Mouse (Mus musculus): ENCODE measurements around the gene Cpsf6.

Gene Cpsf6

DNA sequence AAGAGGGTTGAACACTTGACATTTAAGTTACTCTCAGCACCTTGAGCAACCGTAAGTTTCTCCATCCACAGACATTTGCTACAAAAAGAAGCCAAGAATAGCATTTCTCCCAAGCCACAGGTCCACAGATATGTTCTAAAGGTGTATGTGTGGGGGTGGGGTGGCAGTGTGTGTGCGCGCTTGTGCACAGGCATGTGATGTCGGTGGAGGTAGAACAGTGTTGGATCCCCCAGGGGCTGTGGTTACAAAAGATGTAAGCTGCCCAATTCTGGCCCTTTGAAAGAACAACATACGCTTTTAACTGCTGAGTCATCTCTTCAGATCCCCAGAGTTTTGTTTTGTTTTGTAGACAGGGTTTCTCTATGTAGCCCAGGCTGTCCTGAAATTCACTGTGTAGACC lies 57.2 kb downstream of the Cpsf6 start:
- no peak for DNase-seq

DNA sequence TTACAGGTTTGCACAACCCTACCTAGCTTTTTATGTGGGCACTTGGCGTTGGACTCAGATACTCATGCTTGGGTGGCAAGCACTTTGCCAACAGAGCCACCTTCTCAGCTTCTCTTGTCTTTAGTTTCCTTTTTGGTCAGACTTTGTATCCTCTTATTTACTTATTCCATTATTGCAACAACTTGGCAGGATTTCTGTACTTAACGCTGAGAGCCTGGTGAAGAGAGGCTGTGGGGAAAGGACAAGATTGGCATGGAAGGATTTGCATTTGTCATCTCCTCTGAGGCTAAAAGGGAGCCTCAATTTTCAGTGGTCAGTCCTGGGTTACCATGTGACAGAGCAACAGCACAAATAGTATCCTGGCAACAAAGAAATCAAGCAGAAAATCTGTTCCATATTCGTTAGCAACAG lies 59.2 kb downstream of the Cpsf6 start:
- no peak for DNase-seq

DNA sequence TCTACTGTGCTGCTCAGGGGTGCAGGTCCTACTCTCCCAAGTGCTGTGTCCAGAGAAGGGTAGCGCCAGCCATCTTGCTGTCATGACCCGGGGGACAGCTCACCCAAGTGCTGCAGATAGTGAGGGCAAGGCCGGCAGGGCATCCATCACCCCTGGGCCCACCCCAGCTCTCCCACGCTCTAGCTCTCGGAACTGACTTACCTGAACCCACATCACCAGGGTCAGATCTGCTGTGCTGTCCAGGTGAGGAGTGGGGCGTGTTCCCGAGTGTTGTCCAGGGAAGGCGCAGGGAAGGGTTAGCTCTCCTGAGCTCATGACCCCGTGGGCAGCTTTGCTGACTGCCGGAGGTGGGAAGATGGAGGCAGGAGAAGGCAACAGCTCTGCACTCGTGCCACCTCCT lies 63.4 kb downstream of the Cpsf6 start:
- no peak for DNase-seq

DNA sequence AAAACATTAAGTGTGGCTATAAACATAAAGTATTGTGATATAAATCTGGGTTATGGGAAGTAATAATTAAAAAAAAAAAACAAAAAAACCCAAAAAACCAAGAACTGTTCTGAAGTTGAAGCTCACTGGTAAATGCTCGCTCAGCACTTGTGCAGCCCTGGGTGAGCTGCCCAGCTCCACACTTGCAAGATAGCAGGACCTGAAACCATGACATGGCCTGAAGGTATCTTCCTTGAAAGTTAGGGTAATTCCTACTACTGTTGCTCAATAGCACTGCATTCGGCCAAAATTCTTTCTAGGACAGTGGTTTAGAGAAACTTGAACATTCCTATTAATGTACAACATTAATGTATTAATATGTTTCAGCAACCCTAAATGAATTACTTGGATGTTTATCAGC lies 66.7 kb downstream of the Cpsf6 start:
- DNase-seq = no peak

DNA sequence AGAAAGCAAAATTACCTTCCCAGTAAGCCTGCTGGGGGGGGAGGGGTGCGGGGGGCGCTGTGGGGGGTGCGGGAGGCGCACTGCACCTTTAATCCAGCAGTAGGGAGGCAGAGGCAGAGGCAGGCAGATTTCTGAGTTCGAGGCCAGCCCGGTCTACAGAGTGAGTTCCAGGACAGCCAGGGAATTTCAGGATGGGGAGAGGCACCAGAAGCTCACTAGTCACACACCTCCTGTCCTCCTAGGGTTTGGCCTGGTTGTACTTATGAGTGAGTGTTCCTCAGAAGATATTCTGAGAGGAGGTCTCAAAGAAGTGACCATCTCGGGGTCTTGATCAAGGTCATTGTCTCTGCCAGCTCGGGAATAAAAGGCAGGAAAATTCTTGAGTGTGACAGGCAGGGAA lies 67.6 kb downstream of the Cpsf6 start:
- no peak for DNase-seq

DNA sequence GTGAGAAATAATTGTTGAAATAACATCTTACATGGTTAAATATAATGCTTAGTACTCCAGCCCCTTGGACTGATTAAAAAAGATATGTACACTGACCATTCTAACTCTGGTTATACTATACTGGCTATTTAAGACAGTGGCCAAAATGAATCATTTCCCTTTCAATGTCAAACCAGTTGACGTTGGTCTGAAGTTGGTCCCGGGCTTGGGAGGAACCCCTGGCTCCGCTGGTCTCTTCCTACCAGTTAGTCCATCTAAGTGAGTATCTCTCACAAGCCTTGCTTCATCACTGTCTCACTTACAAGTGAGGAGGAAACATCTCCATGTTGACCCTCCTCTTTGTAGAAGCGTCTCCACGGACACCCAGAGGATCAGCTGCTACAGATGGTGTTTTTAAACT lies 75.4 kb downstream of the Cpsf6 start:
- DNase-seq = no peak

DNA sequence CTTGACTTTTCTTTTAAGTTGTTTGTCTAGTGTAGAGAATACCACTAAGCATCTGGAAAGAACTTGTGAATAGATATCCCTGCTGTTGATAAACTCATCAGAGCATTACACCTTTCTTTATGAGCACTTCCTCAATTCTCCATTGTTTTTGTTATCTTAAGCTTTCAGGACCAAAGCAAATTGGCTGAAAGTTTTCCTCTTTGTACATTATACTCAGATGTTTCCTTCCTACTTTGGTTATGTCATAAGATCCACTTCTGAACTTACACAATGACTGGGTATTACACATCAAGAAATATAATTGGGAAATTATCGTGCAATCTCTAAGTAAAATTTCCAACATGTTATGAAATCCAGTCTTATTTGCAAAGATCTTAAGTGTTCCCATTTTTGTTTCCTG lies 78.1 kb downstream of the Cpsf6 start:
- no peak for DNase-seq

DNA sequence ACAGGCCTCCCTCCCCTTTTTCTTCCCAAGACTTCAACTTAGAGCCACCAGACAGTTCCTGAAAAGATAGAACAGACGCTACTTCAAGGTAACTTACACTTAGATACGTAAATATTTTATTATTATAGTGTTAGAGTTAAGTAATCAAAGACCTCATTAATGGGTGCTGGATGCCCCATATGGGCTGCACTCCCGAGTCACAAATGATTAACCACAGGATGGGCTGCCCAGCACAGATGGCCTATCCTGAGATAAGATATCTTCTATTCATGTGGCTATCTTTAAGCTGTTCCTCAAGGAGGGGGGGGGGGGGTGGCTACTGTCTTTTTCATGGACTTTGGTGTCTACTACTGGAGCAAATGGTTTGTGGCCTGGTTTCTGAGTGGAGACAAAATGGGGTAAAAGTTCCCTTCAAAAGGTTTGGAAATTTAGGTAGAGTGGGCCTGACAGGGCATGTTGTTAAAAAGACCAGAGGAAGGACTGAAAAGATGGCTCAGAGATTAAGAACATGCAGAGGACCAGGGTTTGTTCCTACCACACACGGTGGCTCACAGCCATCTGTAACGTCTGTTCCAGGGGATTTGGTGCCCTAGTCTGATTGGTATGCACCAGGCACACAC lies 79.8 kb downstream of the Cpsf6 start:
- no peak for DNase-seq

DNA sequence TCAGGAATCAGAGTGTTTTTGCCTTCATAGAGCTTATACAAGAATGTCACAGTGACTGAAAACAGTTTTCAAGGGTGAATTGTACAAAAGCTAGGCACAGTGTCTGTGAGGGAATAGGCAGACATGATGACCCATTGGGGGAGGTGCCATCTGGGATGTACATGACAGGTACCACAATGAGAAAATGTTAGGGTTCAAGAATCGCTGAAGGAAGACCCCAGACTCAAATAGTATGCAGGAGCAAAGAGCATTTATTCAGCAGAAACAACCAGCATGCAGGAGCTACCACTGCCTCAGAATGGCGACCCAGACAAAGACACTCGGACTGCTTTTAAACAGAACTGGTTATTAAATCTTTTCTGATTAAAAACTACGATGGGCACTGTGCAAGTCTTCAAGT lies 80.7 kb downstream of the Cpsf6 start:
- no peak for DNase-seq

DNA sequence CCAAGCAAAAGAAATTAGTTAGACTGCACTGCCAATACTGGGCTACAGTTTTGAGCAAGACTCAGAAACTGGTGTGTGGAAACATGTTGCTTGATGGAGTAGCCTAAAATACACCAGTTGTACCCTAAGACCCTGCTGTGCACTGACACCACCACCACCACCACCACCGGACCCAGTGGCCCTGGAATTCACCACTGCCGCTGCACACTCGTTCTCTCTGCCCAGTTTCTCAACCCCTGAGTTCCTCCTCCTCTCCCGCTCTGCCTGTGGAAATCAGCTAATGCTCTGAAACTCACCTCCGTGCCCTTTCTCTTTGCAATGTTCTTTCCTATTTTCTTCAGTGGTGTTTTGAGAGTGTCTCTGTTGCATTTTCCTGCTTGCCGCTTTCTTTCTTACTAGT lies 81.5 kb downstream of the Cpsf6 start:
- DNase-seq = no peak
